ENCODE assay signal across 30 mouse cellular contexts in genomic region chr5:31121111-31121510, GRCm38 (mm10). TPM values are rescaled to one million over a fixed set of nuclear protein-coding genes. Genes with fewer than 3 reads are reported as not detected.
DNase-seq lines count a peak whose midpoint lies in the region; ATAC-seq lines count a peak whose summit lies in the region.
"Had no signal": no experiment of that assay in that cellular context is flagged by ENCODE, and none has a peak within 500 bp of the region (broad histone marks: within the 10 kb centered on the region; RNA-seq: fewer than 3 reads in every experiment).

No protein-coding gene starts in this region.

- H3K4me1 ChIP-seq in intestine, embryonic 15.5 days (replicated peaks) = no peaks in the 10 kb centered on the region
- H3K4me1 ChIP-seq: hindbrain, embryonic 12.5 days; midbrain, embryonic 12.5 days had no signal

- peaks cover 9% of the 10 kb centered on the region for H3K27me3 ChIP-seq in intestine, embryonic 15.5 days (replicated peaks)

- no peak overlapping the region for H3K27ac ChIP-seq in intestine, embryonic 15.5 days
- H3K27ac ChIP-seq: hindbrain, embryonic 12.5 days; limb, embryonic 10.5 days; midbrain, embryonic 12.5 days had no signal

- intact Hi-C loops in left cerebral cortex, postnatal 4 days (cut with DNase I) = no loop called here
- intact Hi-C loops in left cerebral cortex, postnatal 36 days (cut with DNase I) = loop anchor here (5.0 kb wide), 1 partner anchor 39 kb away; no protein-coding TSS in a partner anchor

- no peak overlapping the region for H3K4me2 ChIP-seq in intestine, embryonic 15.5 days (replicated peaks)
- H3K4me2 ChIP-seq: heart, embryonic 11.5 days; hindbrain, embryonic 12.5 days; midbrain, embryonic 12.5 days had no signal

- peak; percentile 26 for DNase-seq in left cerebral cortex, adult 11 months (ENCODE audit: low spot score)
- no peak for DNase-seq in left cerebral cortex, postnatal 4 days
- DNase-seq in brain, adult 2 months (ENCODE audit: low read depth, low spot score) = peak; percentile 77
- DNase-seq in left cerebral cortex, postnatal 36 days (ENCODE audit: low spot score in 2 of 2) = peak; percentile 38 to 50
- DNase-seq in spleen, postnatal 14 days (ENCODE audit: low spot score in 2 of 2) = no peak
- DNase-seq: adrenal gland, postnatal 25 days; cerebellum, adult 11-12 months; cerebellum, postnatal 14 days; embryo, embryonic 11 days; gastrocnemius, postnatal 36 days; heart, postnatal 10 days; kidney, adult 9 months; kidney, postnatal 36 days; liver, postnatal 0 days; lung, postnatal 10 days; thymus, adult 18-20 months had no signal

- ATAC-seq in inflammation-experienced regulatory T-cells, adult 6 months = no peak
- no peak for ATAC-seq in intestine, embryonic 15.5 days
- ATAC-seq: liver, postnatal 0 days had no signal

- WGBS in intestine, embryonic 15.5 days = 80% methylated on average over 8 of the region's 8 CpGs

- H3K36me3 ChIP-seq in intestine, embryonic 15.5 days = no peaks in the 10 kb centered on the region
- H3K36me3 ChIP-seq: hindbrain, embryonic 12.5 days; limb, embryonic 10.5 days; midbrain, embryonic 12.5 days had no signal

- no peaks in the 10 kb centered on the region for H3K9me3 ChIP-seq in intestine, embryonic 15.5 days
- H3K9me3 ChIP-seq: hindbrain, embryonic 12.5 days; limb, embryonic 10.5 days; midbrain, embryonic 12.5 days had no signal

- H3K9ac ChIP-seq in intestine, embryonic 15.5 days = no peak overlapping the region
- H3K9ac ChIP-seq: hindbrain, embryonic 12.5 days; liver, postnatal 0 days; midbrain, embryonic 12.5 days had no signal

- H3K4me3 ChIP-seq in intestine, embryonic 15.5 days (replicated peaks) = no peak overlapping the region
- H3K4me3 ChIP-seq: hindbrain, embryonic 12.5 days; limb, embryonic 10.5 days; midbrain, embryonic 12.5 days had no signal

RNA-seq across cellular contexts. Expression of gene Trim54, which starts 4.6 kb away (rescaled TPM):
- not detected for total RNA-seq in left cerebral cortex, postnatal 4 days (2021)
- total RNA-seq in left cerebral cortex, postnatal 36 days (2021) = 1 to 10 TPM; 1.4 to 2.8 TPM
- polyA plus RNA-seq in inflammation-experienced regulatory T-cells, adult 6 months (2017; shearing (Covaris generic)) = not detected
- polyA plus RNA-seq in intestine, embryonic 15.5 days (2015; fragmentation: Nextera tagmentation; extraction: Ambion mirVana) = not detected in 2 replicates
- total RNA-seq: adrenal gland, postnatal 25 days; megakaryocyte progenitor cell, adult 5-6 weeks had no signal
- polyA plus RNA-seq: intestine, embryonic 14.5 days; liver, adult 2 months; midbrain, embryonic 12.5 days; neural tube, embryonic 14.5 days; small intestine, adult 2 months; stomach, embryonic 14.5 days had no signal

RNA-seq across cellular contexts. Expression of gene Slc30a3, which starts 13.1 kb away (rescaled TPM):
- total RNA-seq in left cerebral cortex, postnatal 4 days (2021) = 10 to 100 TPM; 11.9 to 14.1 TPM
- total RNA-seq in left cerebral cortex, postnatal 36 days (2021) = 100 to 1,000 TPM; 155 to 159 TPM
- under 1 TPM in 2 of 3 experiments, not detected in 1; 0.45 to 0.57 TPM for polyA plus RNA-seq in inflammation-experienced regulatory T-cells, adult 6 months (2017; shearing (Covaris generic))
- polyA plus RNA-seq in intestine, embryonic 15.5 days (2015; fragmentation: Nextera tagmentation; extraction: Ambion mirVana) = 0.26 and 0.34 TPM in 2 replicates
- total RNA-seq: adrenal gland, postnatal 25 days; gastrocnemius, postnatal 36 days; megakaryocyte progenitor cell, adult 5-6 weeks had no signal

RNA-seq across cellular contexts. Expression of gene Dnajc5g, which starts 15.0 kb away (rescaled TPM):
- not detected for total RNA-seq in left cerebral cortex, postnatal 4 days (2021)
- total RNA-seq in left cerebral cortex, postnatal 36 days (2021) = not detected
- polyA plus RNA-seq in inflammation-experienced regulatory T-cells, adult 6 months (2017; shearing (Covaris generic)) = not detected
- not detected in 2 replicates for polyA plus RNA-seq in intestine, embryonic 15.5 days (2015; fragmentation: Nextera tagmentation; extraction: Ambion mirVana)
- total RNA-seq: adrenal gland, postnatal 25 days; gastrocnemius, postnatal 36 days; heart, postnatal 10 days; liver, adult 2 months; megakaryocyte progenitor cell, adult 5-6 weeks had no signal
- polyA plus RNA-seq: embryonic facial prominence, embryonic 14.5 days; heart, embryonic 11.5 days; hindbrain, embryonic 12.5 days; intestine, embryonic 14.5 days; limb, embryonic 10.5 days; liver, adult 2 months; liver, postnatal 0 days; midbrain, embryonic 12.5 days; neural tube, embryonic 14.5 days; small intestine, adult 2 months; stomach, embryonic 14.5 days had no signal

RNA-seq across cellular contexts. Expression of gene Ucn, which starts 17.5 kb away (rescaled TPM):
- not detected for total RNA-seq in left cerebral cortex, postnatal 4 days (2021)
- total RNA-seq in left cerebral cortex, postnatal 36 days (2021) = 1 to 10 TPM in 1 of 2 experiments, not detected in 1; 2.4 TPM
- polyA plus RNA-seq in inflammation-experienced regulatory T-cells, adult 6 months (2017; shearing (Covaris generic)) = not detected
- not detected in 2 replicates for polyA plus RNA-seq in intestine, embryonic 15.5 days (2015; fragmentation: Nextera tagmentation; extraction: Ambion mirVana)
- total RNA-seq: adrenal gland, postnatal 25 days; ES-E14; gastrocnemius, postnatal 36 days; heart, postnatal 10 days; liver, adult 2 months; megakaryocyte progenitor cell, adult 5-6 weeks had no signal
- polyA plus RNA-seq: heart, embryonic 11.5 days; hindbrain, embryonic 12.5 days; intestine, embryonic 14.5 days; limb, embryonic 10.5 days; liver, adult 2 months; liver, postnatal 0 days; midbrain, embryonic 12.5 days; neural tube, embryonic 14.5 days; small intestine, adult 2 months; stomach, embryonic 14.5 days had no signal

RNA-seq across cellular contexts. Expression of gene Mpv17, which starts 32.9 kb away (rescaled TPM):
- total RNA-seq in left cerebral cortex, postnatal 4 days (2021) = 10 to 100 TPM; 25.1 to 31.4 TPM
- total RNA-seq in left cerebral cortex, postnatal 36 days (2021) = 10 to 100 TPM; 46.2 to 50.8 TPM
- 10 to 100 TPM; 40.8 to 67.2 (median 64.2) TPM for polyA plus RNA-seq in inflammation-experienced regulatory T-cells, adult 6 months (2017; shearing (Covaris generic))
- polyA plus RNA-seq in intestine, embryonic 15.5 days (2015; fragmentation: Nextera tagmentation; extraction: Ambion mirVana) = 57.1 and 67.9 TPM in 2 replicates

Comparison
In these comparisons a context has a peak if more than half of its experiments do, and no peak if none do; other contexts are left out.
1. DNase-seq: peak in left cerebral cortex, adult 11 months (single experiment), brain, adult 2 months (single experiment) and left cerebral cortex, postnatal 36 days (2 of 2); none in left cerebral cortex, postnatal 4 days (single experiment) and spleen, postnatal 14 days (0 of 2).
2. RNA of gene Slc30a3, which starts 13.1 kb away (total RNA-seq): 155 to 159 TPM in left cerebral cortex, postnatal 36 days; 11.9 to 14.1 TPM in left cerebral cortex, postnatal 4 days; every median in the first group is over 10 times any median in the second.